Mouse (Mus musculus): ENCODE measurements at regions not wholly inside any gene's neighbourhood (a gene's known extent, or its start where the extent isn't known, plus 50 kb on each side); places are given as distances from the start of the nearest gene placed in this dataset.

- TF ChIP-seq E2F4 (IDR thresholded peaks at IDR 0.05; ENCODE audit: insufficient read depth) (no peak), MYOD1 (IDR thresholded peaks at IDR 0.05; ENCODE audit: control insufficient read depth in 1 of 3, insufficient read length in 2 of 3, low read depth in 2 of 3) (no peak), POLR2A (IDR thresholded peaks at IDR 0.05; ENCODE audit: insufficient read length, low read depth) (no peak)
Observed at GRCm38 (mm10) chr2:94233597-94233996, 75.8 kb upstream of the Hsd17b12 start.
